Mouse (Mus musculus) right cerebral cortex, postnatal 25 days (tissue): Measurements from ENCODE around the gene Gm38392.
"Not testable (repeated sequence)": the region's sequence is repeated elsewhere in the genome, so short reads cannot be mapped to it uniquely, and the experiment has no call there.

Experiments used
- DNase-seq: peaks from one replicate; pipeline ENCODE4 v3.0.0; 2022

Gene Gm38392

GRCm38 (mm10) chr3:88276529-88277143 is 10.4 kb downstream of the Gm38392 start:
- peak; percentile 12 for DNase-seq

- no peak for DNase-seq
Measured at GRCm38 (mm10) chr3:88276121-88276520, 10.9 kb downstream of the Gm38392 start.

GRCm38 (mm10) chr3:88274002-88274401 is 13.0 kb downstream of the Gm38392 start:
- no peak for DNase-seq

GRCm38 (mm10) chr3:88271859-88272258 is 15.2 kb downstream of the Gm38392 start:
- no peak for DNase-seq

- not testable (repeated sequence) for DNase-seq
Measured at GRCm38 (mm10) chr3:88271298-88271697, 15.7 kb downstream of the Gm38392 start.

GRCm38 (mm10) chr3:88268991-88269390 is 18.0 kb downstream of the Gm38392 start:
- no peak for DNase-seq

- not testable (repeated sequence) for DNase-seq
Measured at GRCm38 (mm10) chr3:88268014-88268413, 19.0 kb downstream of the Gm38392 start.

- DNase-seq, result no peak
Measured at GRCm38 (mm10) chr3:88262346-88262745, 24.7 kb downstream of the Gm38392 start.

- DNase-seq, result no peak
Measured at GRCm38 (mm10) chr3:88256382-88256781, 30.6 kb downstream of the Gm38392 start.

GRCm38 (mm10) chr3:88255950-88256349 is 31.1 kb downstream of the Gm38392 start:
- DNase-seq, result no peak

GRCm38 (mm10) chr3:88254268-88254926 is 32.6 kb downstream of the Gm38392 start, which contains the start of gene Rhbg:
Rhbg (minus strand) TSS chr3:88254709.
- DNase-seq, result no peak

GRCm38 (mm10) chr3:88252739-88253138 is 34.3 kb downstream of the Gm38392 start:
- no peak for DNase-seq

GRCm38 (mm10) chr3:88248406-88248805 is 38.6 kb downstream of the Gm38392 start:
- DNase-seq, result no peak

GRCm38 (mm10) chr3:88247666-88248065 is 39.3 kb downstream of the Gm38392 start:
- no peak for DNase-seq

GRCm38 (mm10) chr3:88245811-88246210 is 41.2 kb downstream of the Gm38392 start:
- no peak for DNase-seq

- no peak for DNase-seq
Measured at GRCm38 (mm10) chr3:88244071-88244470, 42.9 kb downstream of the Gm38392 start.

- peak; percentile 76 for DNase-seq
Measured at GRCm38 (mm10) chr3:88242531-88242930, 44.5 kb downstream of the Gm38392 start.

- DNase-seq, result no peak
Measured at GRCm38 (mm10) chr3:88241045-88241786, 45.8 kb downstream of the Gm38392 start.

GRCm38 (mm10) chr3:88239446-88239845 is 47.6 kb downstream of the Gm38392 start:
- no peak for DNase-seq

GRCm38 (mm10) chr3:88238866-88239391 is 48.1 kb downstream of the Gm38392 start:
- DNase-seq, result no peak

GRCm38 (mm10) chr3:88237556-88238194 is 49.3 kb downstream of the Gm38392 start:
- DNase-seq, result no peak

GRCm38 (mm10) chr3:88237161-88237555 is 49.9 kb downstream of the Gm38392 start:
- DNase-seq, result no peak

- no peak for DNase-seq
Measured at GRCm38 (mm10) chr3:88235616-88236015, 51.4 kb downstream of the Gm38392 start.
